Mouse (Mus musculus) hematopoietic stem cell, adult 5-6 weeks (primary cell): Measurements from ENCODE around the gene Pdpk1. TPM values are rescaled to one million over a fixed set of nuclear protein-coding genes. Genes with fewer than 3 reads are reported as not detected.

Experiments used
- total RNA-seq: library from RNA; stranded (forward); fragments of 172-1452, 232-1000 nt; gene quantifications from 2 replicates; pipeline ENCODE4 v1.2.3, GENCODE M21; 2017

Gene Pdpk1
- total RNA-seq, 1 experiment from 2014 or later: 49.0 TPM

Other genes with a start within 250 kb of the Pdpk1 start
- not detected in 2 replicates for gene Dcpp3, start 233.5 kb downstream of the Pdpk1 start, total RNA-seq
- gene Sbp, start 209.3 kb downstream of the Pdpk1 start, total RNA-seq: not detected in 2 replicates
- gene Sbpl, start 195.7 kb downstream of the Pdpk1 start, total RNA-seq: not detected in 2 replicates
- 0.69 TPM in 1 of 2 replicates, not detected in the other for gene Prss30, start 170.4 kb downstream of the Pdpk1 start, total RNA-seq
- not detected in 2 replicates for gene Prss22, start 152.8 kb downstream of the Pdpk1 start, total RNA-seq
- gene Prss27, start 112.8 kb downstream of the Pdpk1 start, total RNA-seq: not detected in 2 replicates
- gene Kctd5, start 77.4 kb downstream of the Pdpk1 start, total RNA-seq: 20.0 and 21.4 TPM in 2 replicates
- 17.0 and 19.1 TPM in 2 replicates for gene Amdhd2, start 12.8 kb upstream of the Pdpk1 start, total RNA-seq
- 65.1 and 74.2 TPM in 2 replicates for gene Atp6v0c, start 18.8 kb upstream of the Pdpk1 start, total RNA-seq
- 7.4 and 7.8 TPM in 2 replicates for gene Tbc1d24, start 54.6 kb upstream of the Pdpk1 start, total RNA-seq
- 0.20 and 0.63 TPM in 2 replicates for gene Ntn3, start 58.6 kb upstream of the Pdpk1 start, total RNA-seq
- gene Tedc2, start 69.9 kb upstream of the Pdpk1 start, total RNA-seq: 16.1 and 23.7 TPM in 2 replicates
- 18.1 and 21.1 TPM in 2 replicates for gene Ccnf, start 100.6 kb upstream of the Pdpk1 start, total RNA-seq
- 0.25 TPM in 1 of 2 replicates, not detected in the other for gene Abca17, start 200.1 kb upstream of the Pdpk1 start, total RNA-seq
- gene Abca3, start 201.0 kb upstream of the Pdpk1 start, total RNA-seq: 12.8 and 14.2 TPM in 2 replicates